Mouse (Mus musculus) spleen, adult 2 months (tissue): ENCODE measurements around the gene Selenop. TPM values are rescaled to one million over a fixed set of nuclear protein-coding genes. Genes with fewer than 3 reads are reported as not detected.

Experiments
- DNase-seq, 2 experiments: peaks; one replicate each; pipeline versions ENCODE4 v3.0.0 to v3.0.0-alpha.2; 2012 to 2021; ENCODE audit warnings: low spot score in 2 of 2, low read depth in 1 of 2
- H3K27ac ChIP-seq: fragments of 200-500 bp; 2 replicates; pipeline ENCODE4 v1.5.1; 2012; ENCODE audit warnings: low read length, inconsistent platforms; ENCODE audit not compliant: insufficient read depth
- H3K27me3 ChIP-seq: fragments of 200-500 bp; 2 replicates; pipeline ENCODE4 v1.6.1; 2012; ENCODE audit warnings: mild to moderate bottlenecking, moderate library complexity, low read length, inconsistent platforms; ENCODE audit not compliant: control insufficient read depth, insufficient read depth
- H3K36me3 ChIP-seq: fragments of 200-500 bp; 2 replicates; pipeline ENCODE4 v1.6.1; 2012; ENCODE audit warnings: mild to moderate bottlenecking, low read length, inconsistent platforms; ENCODE audit not compliant: control insufficient read depth, insufficient read depth
- H3K4me1 ChIP-seq: fragments of 200-500 bp; 2 replicates; pipeline ENCODE4 v1.6.1; 2011; ENCODE audit warnings: inconsistent platforms; ENCODE audit not compliant: control insufficient read depth, insufficient read depth, insufficient read length
- H3K4me3 ChIP-seq: fragments of 200-500 bp; 2 replicates; pipeline ENCODE4 v1.5.1; 2011; ENCODE audit warnings: mild to moderate bottlenecking, inconsistent platforms; ENCODE audit not compliant: insufficient read depth, insufficient read length; ENCODE audit errors: extremely low read depth
- CTCF ChIP-seq: fragments of 200-500 bp; IDR thresholded peaks from 2 replicates; pipeline ENCODE4 v1.5.1; 2011; ENCODE audit warnings: mild to moderate bottlenecking, inconsistent platforms; ENCODE audit not compliant: insufficient read depth, insufficient read length, insufficient replicate concordance; ENCODE audit errors: extremely low read depth
- POLR2A ChIP-seq: fragments of 200-500 bp; IDR thresholded peaks from 2 replicates; pipeline ENCODE4 v1.6.1; 2011; ENCODE audit warnings: low read depth, low read length, inconsistent platforms
- WGBS: fragments of 180-500 bp; shearing (Covaris S2); methylation state at CpG from one replicate; pipeline ENCODE4 v1.1.7; 2018; 5-methylcytosine and 5-hydroxymethylcytosine counted together
- polyA plus RNA-seq: library from polyadenylated mRNA; depleted of rRNA; stranded (reverse); fragments of >200 nt; gene quantifications from 2 replicates; pipeline ENCODE4 v1.2.3, GENCODE M21; 2012

Selenop gene
- polyA plus RNA-seq, 1 experiment, result 112 TPM

GRCm38 (mm10) chr15:3251718-3252067 is 16.7 kb upstream of the Selenop start:
- no peaks in the 10 kb centered on the region for H3K4me1 ChIP-seq
- no peak overlapping the region for H3K4me3 ChIP-seq
- H3K36me3 ChIP-seq, result no peaks in the 10 kb centered on the region
- TF ChIP-seq POLR2A (no peak), CTCF (no peak)
- no peak for DNase-seq
- H3K27ac ChIP-seq, result no peak overlapping the region
- no peaks in the 10 kb centered on the region for H3K27me3 ChIP-seq

- WGBS, result 90% methylated on average over 1 of the region's 1 CpGs
- Histone ChIP-seq H3K4me3 (no peak overlapping the region), H3K27ac (no peak overlapping the region), H3K4me1 (no peaks in the 10 kb centered on the region), H3K36me3 (no peaks in the 10 kb centered on the region), H3K27me3 (no peaks in the 10 kb centered on the region)
- TF ChIP-seq CTCF (no peak), POLR2A (no peak)
- DNase-seq, result no peak
Measured at GRCm38 (mm10) chr15:3259025-3259424, 9.3 kb upstream of the Selenop start.

- Histone ChIP-seq H3K27ac (no peak overlapping the region), H3K27me3 (no peaks in the 10 kb centered on the region), H3K4me3 (no peak overlapping the region), H3K4me1 (no peaks in the 10 kb centered on the region), H3K36me3 (no peaks in the 10 kb centered on the region)
- WGBS, result 84% methylated on average over 4 of the region's 4 CpGs
- DNase-seq, result no peak
- TF ChIP-seq POLR2A (no peak), CTCF (no peak)
Measured at GRCm38 (mm10) chr15:3260309-3260708, 8.0 kb upstream of the Selenop start.

GRCm38 (mm10) chr15:3262883-3263282 is 5.5 kb upstream of the Selenop start:
- H3K4me1 ChIP-seq, result no peaks in the 10 kb centered on the region
- DNase-seq, result no peak
- H3K36me3 ChIP-seq, result no peaks in the 10 kb centered on the region
- H3K27me3 ChIP-seq, result no peaks in the 10 kb centered on the region
- TF ChIP-seq POLR2A, result no peak
- TF ChIP-seq CTCF, result no peak
- H3K27ac ChIP-seq, result no peak overlapping the region
- no peak overlapping the region for H3K4me3 ChIP-seq
- 83% methylated on average over 3 of the region's 3 CpGs for WGBS

GRCm38 (mm10) chr15:3264293-3264692 is 4.1 kb upstream of the Selenop start:
- 42% methylated on average over 4 of the region's 4 CpGs for WGBS
- Histone ChIP-seq H3K27ac (no peak overlapping the region), H3K27me3 (no peaks in the 10 kb centered on the region), H3K4me3 (no peak overlapping the region), H3K4me1 (no peaks in the 10 kb centered on the region), H3K36me3 (no peaks in the 10 kb centered on the region)
- DNase-seq, result no peak
- no peak for TF ChIP-seq POLR2A
- no peak for TF ChIP-seq CTCF

DNA sequence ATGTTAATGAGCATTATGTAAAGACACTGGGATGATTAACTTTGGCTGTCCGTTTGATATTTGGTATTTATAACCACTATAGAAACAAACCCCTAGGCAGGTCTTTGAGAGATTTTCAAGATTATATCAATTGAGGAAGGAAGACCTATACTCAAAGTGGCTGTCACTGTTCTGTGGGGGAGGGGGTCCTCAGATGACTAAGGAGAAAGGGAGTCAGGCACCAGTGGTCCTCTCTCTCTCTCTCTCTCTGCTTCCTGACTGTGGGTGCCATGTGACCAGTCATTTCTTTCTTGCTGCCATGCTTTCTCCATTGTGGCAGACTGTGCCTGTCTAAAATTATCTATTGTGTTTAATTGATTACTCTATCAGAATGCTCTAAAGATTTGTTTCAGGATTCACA is 3.5 kb upstream of the Selenop start:
- Histone ChIP-seq H3K36me3 (no peaks in the 10 kb centered on the region), H3K4me3 (no peak overlapping the region), H3K27me3 (no peaks in the 10 kb centered on the region), H3K4me1 (peaks cover 4% of the 10 kb centered on the region; the same call in 1 of the 2 replicates), H3K27ac (no peak overlapping the region)
- WGBS, result 39% methylated on average over 1 of the region's 1 CpGs
- TF ChIP-seq CTCF (no peak), POLR2A (no peak)
- no peak for DNase-seq

DNA sequence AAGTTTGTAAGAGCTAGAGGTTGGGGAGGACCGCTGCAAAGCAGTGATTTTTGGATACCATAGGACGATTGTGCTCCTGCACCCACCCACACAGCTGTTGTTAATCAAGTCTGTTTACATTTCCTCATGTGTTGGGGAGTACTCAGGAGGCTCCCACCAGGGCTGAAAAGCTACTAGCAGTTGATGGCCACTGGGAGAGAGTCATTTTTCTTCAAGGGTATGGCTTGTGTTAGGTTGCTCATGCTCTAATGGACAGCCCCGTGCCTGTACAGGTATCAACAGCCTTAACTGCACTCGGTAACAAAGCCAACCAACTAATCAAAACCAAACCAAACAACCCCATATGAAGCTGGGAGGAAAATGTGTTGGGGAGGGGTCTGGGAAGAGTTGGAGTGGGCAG is 1.1 kb downstream of the Selenop start:
- 85% methylated on average over 4 of the region's 4 CpGs for WGBS
- H3K27ac ChIP-seq, result no peak overlapping the region
- DNase-seq, result no peak
- TF ChIP-seq CTCF (no peak), POLR2A (no peak)
- no peaks in the 10 kb centered on the region for H3K36me3 ChIP-seq
- no peak overlapping the region for H3K4me3 ChIP-seq
- peaks cover 10% of the 10 kb centered on the region for H3K4me1 ChIP-seq
- no peaks in the 10 kb centered on the region for H3K27me3 ChIP-seq

DNA sequence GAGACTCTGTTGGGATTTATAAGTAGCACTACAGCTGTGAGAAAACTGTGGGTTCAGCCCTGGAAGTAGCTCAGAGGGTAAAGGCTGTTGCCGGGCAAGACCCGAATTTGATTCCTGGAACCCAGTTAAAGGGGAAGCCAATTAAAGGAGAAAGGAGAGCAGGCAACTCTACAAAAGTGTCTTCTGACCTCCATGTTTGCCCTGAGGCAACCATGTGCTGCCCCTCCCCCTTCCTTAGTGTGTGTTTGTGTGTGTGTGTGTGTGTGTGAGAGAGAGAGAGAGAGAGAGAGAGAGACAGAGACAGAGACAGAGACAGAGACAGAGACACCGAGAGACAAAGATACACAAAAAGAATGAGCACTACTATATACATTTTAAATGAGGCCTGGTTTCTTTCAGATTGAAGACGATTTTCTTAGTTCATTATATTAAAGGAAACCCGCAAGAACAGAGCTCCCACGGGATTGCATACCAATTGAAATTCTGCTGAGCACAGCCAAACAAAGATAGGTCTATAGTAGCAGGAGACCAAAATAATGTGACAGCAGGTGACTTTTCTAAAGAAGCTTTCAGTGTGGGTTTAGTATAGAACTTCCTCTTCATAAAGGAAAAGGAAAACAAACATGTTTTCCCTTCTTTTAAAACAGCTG is 1.8 kb downstream of the Selenop start:
- no peak for DNase-seq

More for the DNA sequence above, 1.8 kb downstream of the Selenop start:
- Histone ChIP-seq H3K27ac (peak overlapping the region; percentile 97), H3K36me3 (no peaks in the 10 kb centered on the region), H3K27me3 (no peaks in the 10 kb centered on the region), H3K4me1 (peaks cover 10% of the 10 kb centered on the region), H3K4me3 (peak overlapping the region; percentile 25; the same call in 1 of the 2 replicates)
- TF ChIP-seq POLR2A, result no peak
- TF ChIP-seq CTCF, result no peak
- WGBS, result 17% methylated on average over 6 of the region's 6 CpGs
